Mouse (Mus musculus) lung, postnatal 0 days (tissue): Measurements from ENCODE around the gene Slc25a42. TPM values are rescaled to one million over a fixed set of nuclear protein-coding genes. Genes with fewer than 3 reads are reported as not detected.
A peak's percentile ranks its signal among the peaks of the same experiment; 100 is the strongest.

ENCODE experiments used
- ATAC-seq: fragments of 200-750 bp; cut with Nextera tagmentation; 2 replicates; pipeline ENCODE4 v1.8.0; 2017; ENCODE audit warnings: moderate library complexity
- DNase-seq: peaks from one replicate; pipeline ENCODE4 v3.0.0-alpha.2; 2016; ENCODE audit warnings: low spot score
- H3K27ac ChIP-seq: fragments of 300-500 bp; sonication (generic); 2 replicates; pipeline ENCODE4 v1.5.1; 2014; ENCODE audit warnings: antibody characterized with exemption, mild to moderate bottlenecking, low read length, mixed read lengths
- H3K27me3 ChIP-seq: fragments of 300-500 bp; sonication (generic); replicated peaks from 2 replicates; pipeline ENCODE4 v1.6.1; 2014; ENCODE audit warnings: low read length, mixed read lengths; ENCODE audit not compliant: insufficient read depth
- H3K36me3 ChIP-seq: fragments of 300-500 bp; sonication (generic); 2 replicates; pipeline ENCODE4 v1.6.1; 2014; ENCODE audit warnings: low read length, mixed read lengths; ENCODE audit not compliant: insufficient read depth
- H3K4me1 ChIP-seq: fragments of 300-500 bp; sonication (generic); 2 replicates; pipeline ENCODE4 v1.6.1; 2014; ENCODE audit warnings: antibody characterized with exemption, low read depth, low read length, mixed read lengths; ENCODE audit not compliant: insufficient read depth
- H3K4me2 ChIP-seq: fragments of 300-500 bp; sonication (generic); replicated peaks from 2 replicates; pipeline ENCODE4 v1.6.1; 2014; ENCODE audit warnings: low read depth, mild to moderate bottlenecking, low read length, moderate library complexity, mixed read lengths
- H3K4me3 ChIP-seq: fragments of 300-500 bp; sonication (generic); 2 replicates; pipeline ENCODE4 v1.5.1; 2014; ENCODE audit warnings: low read depth, low read length
- H3K9ac ChIP-seq: fragments of 300-500 bp; sonication (generic); replicated peaks from 2 replicates; pipeline ENCODE4 v1.6.1; 2014; ENCODE audit warnings: low read depth, mild to moderate bottlenecking
- H3K9me3 ChIP-seq: fragments of 300-500 bp; sonication (generic); 2 replicates; pipeline ENCODE4 v1.6.1; 2016; ENCODE audit warnings: low read length, mixed read lengths
- CTCF ChIP-seq: IDR thresholded peaks from 2 replicates; pipeline ENCODE4 v1.5.1; 2016; ENCODE audit warnings: antibody characterized with exemption, mild to moderate bottlenecking
- EP300 ChIP-seq: IDR thresholded peaks from 2 replicates; pipeline ENCODE4 v1.6.1; 2016; ENCODE audit warnings: antibody characterized with exemption, mild to moderate bottlenecking, control low read depth
- WGBS: fragments of 180-500 bp; shearing (Covaris S2); extraction: QIAGEN DNeasy Blood & Tissue Kit; methylation state at CpG from one replicate; pipeline ENCODE4 v1.1.7; 2014; 5-methylcytosine and 5-hydroxymethylcytosine counted together
- polyA plus RNA-seq: library from polyadenylated mRNA; unstranded; fragments of >200 nt; fragmentation: Nextera tagmentation; extraction: Ambion mirVana; gene quantifications from 2 replicates; pipeline ENCODE4 v1.2.1, GENCODE M21; 2015

Gene Slc25a42
- polyA plus RNA-seq, 1 experiment from 2014 or later, result 4.0 TPM

DNA sequence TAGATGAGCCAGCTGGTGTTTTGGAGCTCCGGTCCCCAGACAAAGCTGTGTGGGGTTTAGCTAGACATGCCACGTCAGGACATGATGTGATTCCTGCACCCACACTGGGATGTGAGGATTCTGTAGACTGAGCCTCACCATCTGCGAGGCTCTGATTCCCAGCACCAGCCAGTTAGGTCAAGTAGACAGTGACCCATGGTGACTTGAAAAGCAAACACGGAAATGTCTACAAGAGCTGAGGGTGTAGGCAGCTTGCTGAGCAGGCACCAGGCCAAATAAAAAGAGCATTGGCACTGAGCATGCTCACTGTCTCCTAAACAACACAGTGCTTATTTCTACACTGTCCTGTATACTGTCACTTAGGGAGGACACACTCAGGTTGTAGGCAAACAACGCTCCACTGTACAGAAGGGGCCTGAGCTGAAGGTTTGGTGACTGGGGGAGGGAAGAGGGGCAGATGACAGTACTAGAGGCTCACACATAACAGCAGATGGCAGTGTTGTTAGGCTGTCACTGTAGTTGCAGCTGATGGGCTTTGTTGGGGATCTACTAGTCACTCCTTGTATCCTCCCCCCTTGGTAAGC lies 11.9 kb downstream of the Slc25a42 start:
- Histone ChIP-seq H3K27me3 (no peaks in the 10 kb centered on the region), H3K36me3 (no peaks in the 10 kb centered on the region), H3K9ac (no peak overlapping the region), H3K27ac (peak overlapping the region; percentile 20; the same call in 1 of the 2 replicates), H3K4me1 (0 out of 2 replicates have a peak, but pooled peaks cover 5% of the 10 kb centered on the region), H3K4me2 (no peak overlapping the region), H3K9me3 (no peaks in the 10 kb centered on the region), H3K4me3 (no peak overlapping the region)
- 32% methylated on average over 5 of the region's 5 CpGs for WGBS
- DNase-seq (peak; percentile 87), ATAC-seq (peak; percentile 88)
- TF ChIP-seq CTCF, result peak; percentile 73
- no peak for TF ChIP-seq EP300

GRCm38 (mm10) chr8:70197603-70198002 lies 14.5 kb downstream of the Slc25a42 start:
- TF ChIP-seq CTCF (no peak), EP300 (no peak)
- no peak for DNase-seq
- Histone ChIP-seq H3K27me3 (no peaks in the 10 kb centered on the region), H3K36me3 (no peaks in the 10 kb centered on the region), H3K9ac (no peak overlapping the region), H3K27ac (no peak overlapping the region), H3K4me1 (0 out of 2 replicates have a peak, but pooled peaks cover 5% of the 10 kb centered on the region), H3K4me2 (no peak overlapping the region), H3K4me3 (no peak overlapping the region), H3K9me3 (no peaks in the 10 kb centered on the region)
- 48% methylated on average over 7 of the region's 7 CpGs for WGBS
- no peak for ATAC-seq

- ATAC-seq (no peak), DNase-seq (no peak)
- no peak overlapping the region for H3K27ac ChIP-seq
- no peak overlapping the region for H3K4me3 ChIP-seq
- H3K4me1 ChIP-seq, result 0 out of 2 replicates have a peak, but pooled peaks cover 5% of the 10 kb centered on the region
- H3K36me3 ChIP-seq, result no peaks in the 10 kb centered on the region
- no peak overlapping the region for H3K4me2 ChIP-seq
- 83% methylated on average over 2 of the region's 2 CpGs for whole genome bisulfite sequencing
- H3K9ac ChIP-seq, result no peak overlapping the region
- no peaks in the 10 kb centered on the region for H3K9me3 ChIP-seq
- H3K27me3 ChIP-seq, result no peaks in the 10 kb centered on the region
- TF ChIP-seq CTCF (peak; percentile 23; the same call in 1 of the 2 replicates), EP300 (no peak)
Measured at GRCm38 (mm10) chr8:70195762-70196161, 16.3 kb downstream of the Slc25a42 start.

- Histone ChIP-seq H3K4me2 (no peak overlapping the region), H3K4me1 (no peaks in the 10 kb centered on the region), H3K27me3 (no peaks in the 10 kb centered on the region), H3K36me3 (no peaks in the 10 kb centered on the region), H3K27ac (no peak overlapping the region), H3K4me3 (no peak overlapping the region), H3K9ac (no peak overlapping the region), H3K9me3 (no peaks in the 10 kb centered on the region)
- no peak for ATAC-seq
- TF ChIP-seq EP300 (no peak), CTCF (no peak)
- WGBS, result 53% methylated on average over 3 of the region's 3 CpGs
- DNase-seq, result no peak
Measured at GRCm38 (mm10) chr8:70194191-70194590, 17.9 kb downstream of the Slc25a42 start.

DNA sequence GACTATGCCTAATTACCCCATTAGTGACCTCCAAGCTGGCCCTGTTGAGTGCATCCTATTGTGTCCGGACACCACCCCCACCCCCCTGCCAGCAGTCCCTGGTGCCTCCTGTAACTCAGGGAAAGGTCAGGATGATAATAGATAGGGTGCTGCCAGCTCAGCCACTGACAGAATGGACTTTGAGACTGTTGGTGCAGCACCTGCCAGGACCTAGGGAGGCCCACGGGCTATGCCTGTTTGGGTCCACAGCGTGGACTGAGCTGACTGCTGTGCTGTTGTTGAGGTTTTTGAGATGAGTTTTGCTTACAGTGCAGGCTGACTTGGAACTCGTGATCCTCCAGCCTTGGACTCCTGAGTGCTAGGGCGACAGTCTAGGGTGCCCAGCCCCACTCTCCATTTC lies 18.9 kb downstream of the Slc25a42 start:
- DNase-seq, result no peak
- no peaks in the 10 kb centered on the region for H3K27me3 ChIP-seq
- no peak for ATAC-seq
- no peaks in the 10 kb centered on the region for H3K4me1 ChIP-seq
- no peak overlapping the region for H3K9ac ChIP-seq
- WGBS, result 70% methylated on average over 5 of the region's 5 CpGs
- H3K4me3 ChIP-seq, result no peak overlapping the region
- no peak overlapping the region for H3K4me2 ChIP-seq
- no peaks in the 10 kb centered on the region for H3K36me3 ChIP-seq
- TF ChIP-seq EP300, result no peak
- no peak for TF ChIP-seq CTCF
- no peak overlapping the region for H3K27ac ChIP-seq
- no peaks in the 10 kb centered on the region for H3K9me3 ChIP-seq

DNA sequence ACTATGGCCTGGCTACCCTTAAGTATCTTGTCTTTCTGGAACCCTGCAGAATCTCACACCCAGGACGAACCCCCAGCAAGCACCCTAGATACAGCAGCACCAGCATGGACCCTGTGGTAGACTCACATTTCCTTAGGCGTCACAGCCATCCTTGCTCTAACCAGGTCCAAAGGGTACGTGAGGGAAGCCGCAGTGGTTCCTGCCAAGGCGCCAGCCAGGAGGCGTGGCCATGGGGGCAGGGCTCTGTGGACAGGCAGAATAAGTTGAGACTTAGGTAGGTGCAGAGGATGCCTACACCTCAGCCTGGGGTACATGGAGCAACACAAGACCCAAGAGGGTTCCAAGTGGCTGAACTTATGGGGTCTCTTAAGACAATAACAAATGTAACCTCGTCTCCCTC lies 23.4 kb downstream of the Slc25a42 start:
- Histone ChIP-seq H3K27ac (no peak overlapping the region), H3K9me3 (no peaks in the 10 kb centered on the region), H3K36me3 (no peaks in the 10 kb centered on the region), H3K4me3 (no peak overlapping the region), H3K9ac (no peak overlapping the region), H3K27me3 (no peaks in the 10 kb centered on the region), H3K4me1 (no peaks in the 10 kb centered on the region), H3K4me2 (no peak overlapping the region)
- TF ChIP-seq CTCF (no peak), EP300 (no peak)
- ATAC-seq (no peak), DNase-seq (no peak)
- WGBS, result 63% methylated on average over 7 of the region's 7 CpGs

DNA sequence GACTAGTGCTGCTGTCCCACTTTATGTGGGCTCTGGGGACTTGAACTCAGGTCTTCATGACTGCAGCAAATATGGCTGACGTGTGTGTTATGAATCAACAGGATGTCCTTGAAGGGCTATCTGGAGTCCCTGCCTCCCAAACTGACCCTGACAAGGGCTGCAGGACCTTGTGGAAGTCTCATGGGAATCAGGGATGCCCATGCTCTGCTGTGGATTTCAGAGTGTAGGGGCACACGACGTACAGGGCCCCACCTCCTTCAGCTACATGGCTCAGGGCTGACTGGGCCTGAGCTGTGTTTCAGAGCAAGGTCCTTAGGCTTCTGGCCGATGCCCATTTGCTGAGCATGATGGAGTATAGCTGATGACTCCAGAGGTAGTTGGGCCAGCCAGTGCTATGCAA lies 28.9 kb downstream of the Slc25a42 start:
- 75% methylated on average over 4 of the region's 4 CpGs for WGBS
- Histone ChIP-seq H3K4me1 (no peaks in the 10 kb centered on the region), H3K36me3 (no peaks in the 10 kb centered on the region; the same call in 1 of the 2 replicates), H3K27ac (no peak overlapping the region), H3K4me3 (no peak overlapping the region), H3K4me2 (no peak overlapping the region), H3K9me3 (no peaks in the 10 kb centered on the region), H3K27me3 (no peaks in the 10 kb centered on the region), H3K9ac (no peak overlapping the region)
- TF ChIP-seq CTCF, result no peak
- no peak for TF ChIP-seq EP300
- no peak for ATAC-seq
- DNase-seq, result no peak
